Comparison of ENCODE assay signal across 17 mouse cellular contexts in the genomic region with DNA sequence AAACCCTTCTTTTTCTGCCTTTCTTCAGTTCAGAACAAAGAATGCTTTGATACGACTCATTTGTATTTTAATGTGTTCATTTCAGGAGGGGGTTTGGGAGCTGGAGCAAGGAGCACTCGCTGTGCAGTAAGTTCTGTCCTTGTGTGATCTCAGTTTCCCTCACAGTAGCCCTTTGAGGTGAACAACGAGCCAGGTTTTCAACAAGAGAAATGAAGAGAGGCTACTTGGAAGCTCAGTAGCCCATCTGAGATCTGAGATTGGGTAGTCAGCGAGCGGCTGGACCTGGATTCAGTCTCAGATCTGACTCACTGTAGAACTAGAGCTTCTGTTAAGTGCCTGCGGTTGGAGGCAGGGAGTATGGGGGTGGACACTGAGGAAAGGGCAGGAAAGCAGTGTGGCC. TPM values are rescaled to one million over a fixed set of nuclear protein-coding genes. Genes with fewer than 3 reads are reported as not detected.
DNase-seq lines count a peak whose midpoint lies in the region; ATAC-seq and TF ChIP-seq lines count a peak whose summit lies in the region.
"Had no signal": no experiment of that assay in that cellular context is flagged by ENCODE, and none has a peak within 500 bp of the region (broad histone marks: within the 10 kb centered on the region; RNA-seq: fewer than 3 reads in every experiment).

No protein-coding gene starts in this region.

- H3K9ac ChIP-seq in neural tube, embryonic 13.5 days = no peak overlapping the region
- H3K9ac ChIP-seq: heart, embryonic 12.5 days; intestine, embryonic 15.5 days had no signal

- intact Hi-C loops in left cerebral cortex, adult 2 months (cut with DNase I) = no loop called here

- peak overlapping the region; percentile 64; the same call in 1 of the 2 replicates for H3K27ac ChIP-seq in left cerebral cortex, adult 2 months
- peak overlapping the region; percentile 67 for H3K27ac ChIP-seq in forebrain, embryonic 10.5 days
- H3K27ac ChIP-seq in neural tube, embryonic 13.5 days (replicated peaks) = peak overlapping the region; percentile 43; the same call in 1 of the 2 replicates
- H3K27ac ChIP-seq: intestine, embryonic 15.5 days had no signal

- no peak overlapping the region for H3K4me3 ChIP-seq in left cerebral cortex, adult 2 months
- H3K4me3 ChIP-seq in forebrain, embryonic 10.5 days = no peak overlapping the region
- no peak overlapping the region for H3K4me3 ChIP-seq in neural tube, embryonic 13.5 days
- H3K4me3 ChIP-seq: heart, embryonic 12.5 days; intestine, embryonic 15.5 days had no signal

- WGBS in forebrain, embryonic 10.5 days = 74% methylated on average over 6 of the region's 6 CpGs
- WGBS in neural tube, embryonic 13.5 days = 41% methylated on average over 6 of the region's 6 CpGs

- no peaks in the 10 kb centered on the region for H3K9me3 ChIP-seq in forebrain, embryonic 10.5 days
- H3K9me3 ChIP-seq in neural tube, embryonic 13.5 days = no peaks in the 10 kb centered on the region
- H3K9me3 ChIP-seq: heart, embryonic 12.5 days; intestine, embryonic 15.5 days had no signal

- peaks cover 6% of the 10 kb centered on the region; the same call in 1 of the 2 replicates for H3K36me3 ChIP-seq in forebrain, embryonic 10.5 days (replicated peaks)
- H3K36me3 ChIP-seq in neural tube, embryonic 13.5 days = no peaks in the 10 kb centered on the region
- H3K36me3 ChIP-seq: intestine, embryonic 15.5 days had no signal

- ATAC-seq in neural tube, embryonic 13.5 days (ENCODE audit: low read depth) = no peak
- ATAC-seq: intestine, embryonic 15.5 days had no signal

- peaks cover 37% of the 10 kb centered on the region for H3K4me1 ChIP-seq in forebrain, embryonic 10.5 days
- H3K4me1 ChIP-seq in neural tube, embryonic 13.5 days (replicated peaks) = peaks cover 54% of the 10 kb centered on the region

- TF ChIP-seq CTCF in left cerebral cortex, adult 2 months (IDR thresholded peaks at IDR 0.05) = no peak

- peak overlapping the region; percentile 9; the same call in 1 of the 2 replicates for H3K4me2 ChIP-seq in neural tube, embryonic 13.5 days
- H3K4me2 ChIP-seq: heart, embryonic 12.5 days; intestine, embryonic 15.5 days had no signal

- no peaks in the 10 kb centered on the region for H3K27me3 ChIP-seq in forebrain, embryonic 10.5 days (ENCODE audit: poor library complexity, severe bottlenecking)
- H3K27me3 ChIP-seq in neural tube, embryonic 13.5 days = no peaks in the 10 kb centered on the region
- H3K27me3 ChIP-seq: heart, embryonic 12.5 days; intestine, embryonic 15.5 days had no signal

- DNase-seq in left cerebral cortex, adult 2 months (ENCODE audit: extremely low spot score in 1 of 2, low spot score in 2 of 2) = no peak
- DNase-seq in left cerebral cortex, adult 8-10 months (ENCODE audit: low spot score in 2 of 2) = no peak
- peak; percentile 77 for DNase-seq in NIH3T3 (ENCODE audit: low read depth)
- no peak for DNase-seq in forebrain, embryonic 10.5 days (ENCODE audit: extremely low spot score, low spot score)
- DNase-seq in cerebellum, postnatal 10 days = no peak
- DNase-seq in lung, postnatal 4 days = no peak
- DNase-seq: cerebellum, postnatal 36 days; gastrocnemius, postnatal 14 days had no signal

RNA-seq across cellular contexts. Expression of gene Mink1, which starts 11.2 kb away (rescaled TPM):
- 100 to 1,000 TPM; 411 to 445 TPM for total RNA-seq in left cerebral cortex, adult 2 months (2021)
- total RNA-seq in left cerebral cortex, adult 8-10 months (2022) = 100 to 1,000 TPM; 389 to 423 (median 415) TPM
- 12.5 and 12.7 TPM in 2 replicates for polyA plus RNA-seq in forebrain, embryonic 10.5 days (2016; fragmentation: Nextera tagmentation; extraction: Ambion mirVana)
- 18.0 TPM in 2 replicates for polyA plus RNA-seq in neural tube, embryonic 13.5 days (2015; fragmentation: Nextera tagmentation; extraction: Ambion mirVana)

RNA-seq across cellular contexts. Expression of gene Pld2, which starts 34.0 kb away (rescaled TPM):
- total RNA-seq in left cerebral cortex, adult 2 months (2021) = 10 to 100 TPM; 12.8 to 13.6 TPM
- total RNA-seq in left cerebral cortex, adult 8-10 months (2022) = 10 to 100 TPM; 15.7 to 20.4 (median 19.4) TPM
- 2.7 and 3.1 TPM in 2 replicates for polyA plus RNA-seq in forebrain, embryonic 10.5 days (2016; fragmentation: Nextera tagmentation; extraction: Ambion mirVana)
- 7.4 and 8.8 TPM in 2 replicates for polyA plus RNA-seq in neural tube, embryonic 13.5 days (2015; fragmentation: Nextera tagmentation; extraction: Ambion mirVana)

RNA-seq across cellular contexts. Expression of gene Gm40193, which starts 41.1 kb away (rescaled TPM):
- not detected for total RNA-seq in left cerebral cortex, adult 2 months (2021)
- not detected for total RNA-seq in left cerebral cortex, adult 8-10 months (2022)
- not detected in 2 replicates for polyA plus RNA-seq in forebrain, embryonic 10.5 days (2016; fragmentation: Nextera tagmentation; extraction: Ambion mirVana)
- not detected in 2 replicates for polyA plus RNA-seq in neural tube, embryonic 13.5 days (2015; fragmentation: Nextera tagmentation; extraction: Ambion mirVana)
- total RNA-seq: gastrocnemius, postnatal 14 days; left cerebral cortex, postnatal 25 days; megakaryocyte, adult 5-6 weeks had no signal
- polyA plus RNA-seq: heart, embryonic 12.5 days; intestine, embryonic 15.5 days; large intestine, adult 2 months; liver, embryonic 16.5 days; testis, adult 2 months; urinary bladder, adult 2 months had no signal

RNA-seq across cellular contexts. Expression of gene 4930544D05Rik, which starts 41.8 kb away (rescaled TPM):
- under 1 TPM; 0.61 TPM for total RNA-seq in left cerebral cortex, adult 2 months (2021)
- total RNA-seq in left cerebral cortex, adult 8-10 months (2022) = under 1 TPM in 2 of 4 experiments, not detected in 2; 0.51 to 0.59 TPM
- not detected in 2 replicates for polyA plus RNA-seq in forebrain, embryonic 10.5 days (2016; fragmentation: Nextera tagmentation; extraction: Ambion mirVana)
- not detected in 2 replicates for polyA plus RNA-seq in neural tube, embryonic 13.5 days (2015; fragmentation: Nextera tagmentation; extraction: Ambion mirVana)
- total RNA-seq: gastrocnemius, postnatal 14 days; left cerebral cortex, postnatal 25 days; megakaryocyte, adult 5-6 weeks had no signal
- polyA plus RNA-seq: heart, embryonic 12.5 days; intestine, embryonic 15.5 days; large intestine, adult 2 months; liver, embryonic 16.5 days; urinary bladder, adult 2 months had no signal

RNA-seq across cellular contexts. Expression of gene Chrne, which starts 45.1 kb away (rescaled TPM):
- total RNA-seq in left cerebral cortex, adult 2 months (2021) = not detected
- not detected for total RNA-seq in left cerebral cortex, adult 8-10 months (2022)
- not detected in 2 replicates for polyA plus RNA-seq in forebrain, embryonic 10.5 days (2016; fragmentation: Nextera tagmentation; extraction: Ambion mirVana)
- 0.38 TPM in 1 of 2 replicates, not detected in the other for polyA plus RNA-seq in neural tube, embryonic 13.5 days (2015; fragmentation: Nextera tagmentation; extraction: Ambion mirVana)
- total RNA-seq: left cerebral cortex, postnatal 25 days had no signal
- polyA plus RNA-seq: intestine, embryonic 15.5 days; liver, embryonic 16.5 days had no signal
